Mouse (Mus musculus): ENCODE measurements at regions not wholly inside any gene's neighbourhood (a gene's known extent, or its start where the extent isn't known, plus 50 kb on each side); places are given as distances from the start of the nearest gene placed in this dataset.
"Not testable (repeated sequence)": the region's sequence is repeated elsewhere in the genome, so short reads cannot be mapped to it uniquely, and the experiment has no call there.

GRCm38 (mm10) chr16:21102033-21102432 is 51.8 kb downstream of the Teddm3 start:
- not testable (repeated sequence) for DNase-seq

- DNase-seq, result not testable (repeated sequence)
Observed at GRCm38 (mm10) chr16:21100126-21100525, 53.7 kb downstream of the Teddm3 start.

GRCm38 (mm10) chr16:21074779-21075148 is 79.0 kb downstream of the Teddm3 start:
- DNase-seq, result no peak

GRCm38 (mm10) chr16:21074082-21074778 is 79.6 kb downstream of the Teddm3 start:
- not testable (repeated sequence) for DNase-seq

- DNase-seq, result no peak
Observed at GRCm38 (mm10) chr16:21060211-21060610, 93.6 kb downstream of the Teddm3 start.

GRCm38 (mm10) chr16:21054772-21055171 is 99.0 kb downstream of the Teddm3 start:
- DNase-seq, result no peak

- DNase-seq, result not testable (repeated sequence)
Observed at GRCm38 (mm10) chr16:21022087-21022486, 131.7 kb downstream of the Teddm3 start.

- DNase-seq, result no peak
Observed at GRCm38 (mm10) chr16:21004871-21005270, 148.9 kb downstream of the Teddm3 start.

GRCm38 (mm10) chr16:21001126-21001525 is 152.7 kb downstream of the Teddm3 start:
- no peak for DNase-seq

GRCm38 (mm10) chr16:20990524-20990923 is 163.3 kb downstream of the Teddm3 start:
- no peak for DNase-seq

- no peak for DNase-seq
Observed at GRCm38 (mm10) chr16:20975406-20975805, 178.4 kb downstream of the Teddm3 start.

- DNase-seq, result no peak
Observed at GRCm38 (mm10) chr16:20972442-20972841, 181.4 kb downstream of the Teddm3 start.

GRCm38 (mm10) chr16:20958905-20959304 is 194.9 kb downstream of the Teddm3 start:
- no peak for DNase-seq

GRCm38 (mm10) chr16:20936722-20937121 is 202.4 kb upstream of the Thpo start:
- no peak for DNase-seq

- not testable (repeated sequence) for DNase-seq
Observed at GRCm38 (mm10) chr16:20934846-20935245, 200.5 kb upstream of the Thpo start.

GRCm38 (mm10) chr16:20930003-20930402 is 195.7 kb upstream of the Thpo start:
- not testable (repeated sequence) for DNase-seq

GRCm38 (mm10) chr16:20925776-20926175 is 191.5 kb upstream of the Thpo start:
- DNase-seq, result not testable (repeated sequence)

GRCm38 (mm10) chr16:20910864-20911263 is 176.6 kb upstream of the Thpo start:
- not testable (repeated sequence) for DNase-seq

GRCm38 (mm10) chr16:20908467-20909351 is 174.4 kb upstream of the Thpo start:
- DNase-seq, result peak in 1 of 2 experiments; percentile 4

- no peak for DNase-seq
Observed at GRCm38 (mm10) chr16:20895734-20896133, 161.4 kb upstream of the Thpo start.

- DNase-seq, result no peak
Observed at GRCm38 (mm10) chr16:20871726-20872125, 137.4 kb upstream of the Thpo start.

- DNase-seq, result no peak
Observed at GRCm38 (mm10) chr16:20866771-20867170, 132.5 kb upstream of the Thpo start.

GRCm38 (mm10) chr16:20861256-20861655 is 126.9 kb upstream of the Thpo start:
- no peak for DNase-seq

- not testable (repeated sequence) for DNase-seq
Observed at GRCm38 (mm10) chr16:20860606-20861005, 126.3 kb upstream of the Thpo start.

All from spleen, adult 18-20 months (tissue).